Mouse (Mus musculus) gastrocnemius, postnatal 4 days (tissue): ENCODE data around the gene Pnma5. TPM values are rescaled to one million over a fixed set of nuclear protein-coding genes. Genes with fewer than 3 reads are reported as not detected.

Experiments used
- DNase-seq, 2 experiments: peaks; one replicate each; pipeline ENCODE4 v3.0.0; 2021 to 2022; ENCODE audit warnings: low spot score in 2 of 2, mixed read lengths in 2 of 2
- microRNA-seq: library from miRNA; unstranded; fragments of <30 nt; microRNA quantifications from one replicate; pipeline ENCODE4 v1.2.0, GENCODE M21; 2021
- total RNA-seq, 2 experiments: library from RNA; stranded (reverse); gene quantifications; 2 replicates each; pipeline ENCODE4 v1.2.3; 2021

Gene Pnma5
- total RNA-seq, 2 experiments from 2014 or later: 0.12 TPM; not detected in 1

DNA sequence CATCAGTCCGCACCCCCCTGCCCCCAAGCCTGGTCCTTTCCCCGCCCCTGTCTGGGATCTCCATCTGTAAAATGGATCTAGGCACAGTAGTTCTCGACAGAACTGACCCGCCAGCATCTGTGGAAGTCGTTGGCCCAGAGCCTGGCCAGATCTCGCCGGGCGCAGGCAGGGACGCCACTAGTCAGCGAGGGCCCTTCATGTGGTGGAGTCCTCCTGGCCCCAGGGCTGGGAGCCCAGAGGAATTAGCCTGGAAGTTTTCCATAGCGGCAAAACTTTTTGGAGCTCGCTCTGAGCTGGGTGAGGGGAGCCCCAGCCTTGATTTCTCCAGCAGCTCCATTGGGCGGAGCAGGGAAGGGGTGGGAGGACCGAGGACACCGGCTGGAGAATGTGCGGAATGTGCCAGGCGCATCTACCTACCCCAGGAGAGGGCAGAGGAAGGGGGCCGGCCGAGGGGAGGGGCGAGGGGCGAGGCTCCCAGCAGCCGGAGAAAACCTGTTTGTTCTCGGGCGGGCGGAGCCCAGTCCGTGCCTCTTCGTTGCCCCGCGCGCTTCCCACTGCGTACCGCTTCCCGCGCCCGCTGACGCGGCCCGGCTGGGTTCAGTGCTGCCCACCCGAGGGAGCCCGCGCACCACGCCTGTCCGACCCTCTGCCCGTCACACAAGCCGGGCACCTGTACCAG, 49.9 kb downstream of the Pnma5 start, which contains the start of gene Zfp185:
Zfp185 (plus strand) TSS at position 499 of the 679 bp plus-strand sequence.
- DNase-seq: peak; percentile 47 to 54

DNA sequence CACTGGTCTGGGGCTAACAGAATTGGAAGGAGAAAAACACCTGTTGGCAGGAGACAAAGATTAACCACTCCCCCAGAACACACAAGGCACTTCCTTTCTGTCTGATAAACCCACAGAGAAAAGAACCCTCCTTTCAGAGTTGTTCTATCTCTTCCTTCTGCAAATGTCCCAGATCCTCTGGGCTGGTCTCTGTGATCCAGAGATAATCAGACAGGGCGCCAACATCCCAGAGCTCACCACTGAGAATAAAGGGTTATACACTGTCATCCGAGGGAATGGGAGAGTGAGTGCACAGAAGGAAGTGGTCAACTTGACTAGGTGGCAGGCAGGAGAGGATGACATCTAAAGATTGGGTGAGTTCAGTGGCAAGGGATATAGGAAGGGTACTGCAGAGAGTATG, 51.3 kb downstream of the Pnma5 start:
- no peak for DNase-seq

Small RNAs within 50 kb of the gene (microRNA-seq; reads per million reads assigned to microRNA genes)
- not detected for gene Mir2137

Other genes starting within 250 kb of the Pnma5 start
- gene Gabrq, start 211.9 kb downstream of the Pnma5 start, total RNA-seq: under 1 TPM; 0.15 to 0.18 TPM
- 10 to 100 TPM; 26.9 to 28.8 TPM for gene Cetn2, start 118.7 kb downstream of the Pnma5 start, total RNA-seq
- gene Nsdhl, start 118.5 kb downstream of the Pnma5 start, total RNA-seq: 10 to 100 TPM; 13.5 to 15.7 TPM
- 10 to 100 TPM; 13.9 to 21.5 TPM for gene Zfp185, start 49.8 kb downstream of the Pnma5 start, total RNA-seq
- gene Pnma3, start 27.7 kb upstream of the Pnma5 start, total RNA-seq: not detected
- under 1 TPM in 1 of 2 experiments, not detected in 1; 0.26 TPM for gene Xlr4a, start 45.4 kb upstream of the Pnma5 start, total RNA-seq
- gene Xlr3a, start 60.0 kb upstream of the Pnma5 start, total RNA-seq: under 1 TPM; 0.54 to 0.88 TPM
- gene Gm14685, start 79.9 kb upstream of the Pnma5 start, total RNA-seq: under 1 TPM in 1 of 2 experiments, not detected in 1; 0.15 TPM
- not detected for gene Xlr5b, start 111.7 kb upstream of the Pnma5 start, total RNA-seq
- gene DXBay18, start 112.3 kb upstream of the Pnma5 start, total RNA-seq: not detected
- not detected for gene Spin2d, start 139.9 kb upstream of the Pnma5 start, total RNA-seq
- 10 to 100 TPM in 1 of 2 experiments, under 1 TPM in 1; 0.93 to 11.6 TPM for gene Xlr3b, start 155.1 kb upstream of the Pnma5 start, total RNA-seq
- gene Xlr4b, start 177.2 kb upstream of the Pnma5 start, total RNA-seq: under 1 TPM in 1 of 2 experiments, not detected in 1; 0.20 TPM
- 1 to 10 TPM; 6.8 to 7.2 TPM for gene F8a, start 191.2 kb upstream of the Pnma5 start, total RNA-seq
- under 1 TPM in 1 of 2 experiments, not detected in 1; 0.49 TPM for gene Xlr4c, start 206.0 kb upstream of the Pnma5 start, total RNA-seq
- gene Xlr3c, start 228.3 kb upstream of the Pnma5 start, total RNA-seq: not detected